Mouse (Mus musculus) neural tube, embryonic 10.5 days (tissue): Measurements from ENCODE around the gene Wfdc17.

Experiments
- DNase-seq: peaks from one replicate; pipeline ENCODE4 v3.0.0-alpha.2; 2017; ENCODE audit warnings: low spot score; ENCODE audit errors: extremely low spot score

Wfdc17 gene

DNA sequence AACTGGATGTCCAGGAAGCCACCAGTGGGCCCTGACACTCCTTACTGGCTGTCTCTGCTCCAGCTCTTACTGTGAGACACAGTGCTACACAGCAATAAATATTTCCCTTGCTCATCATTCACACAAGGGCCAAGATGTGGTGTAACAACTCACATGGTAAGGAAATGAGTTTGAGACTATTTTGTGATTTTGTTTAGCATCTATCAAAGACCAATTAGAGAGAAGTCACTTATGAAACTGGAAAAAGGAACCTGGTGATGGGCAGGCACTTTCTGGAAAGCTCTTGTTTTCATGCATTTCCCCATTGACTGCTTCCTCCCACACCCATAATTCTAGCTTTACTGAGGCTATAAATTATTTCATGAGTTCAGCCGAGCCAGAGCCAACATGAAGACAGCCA is at the start of gene Wfdc17:
TSS of gene Wfdc17 (plus strand) at position 287 of the 400 bp plus-strand sequence.
- DNase-seq: no peak

DNA sequence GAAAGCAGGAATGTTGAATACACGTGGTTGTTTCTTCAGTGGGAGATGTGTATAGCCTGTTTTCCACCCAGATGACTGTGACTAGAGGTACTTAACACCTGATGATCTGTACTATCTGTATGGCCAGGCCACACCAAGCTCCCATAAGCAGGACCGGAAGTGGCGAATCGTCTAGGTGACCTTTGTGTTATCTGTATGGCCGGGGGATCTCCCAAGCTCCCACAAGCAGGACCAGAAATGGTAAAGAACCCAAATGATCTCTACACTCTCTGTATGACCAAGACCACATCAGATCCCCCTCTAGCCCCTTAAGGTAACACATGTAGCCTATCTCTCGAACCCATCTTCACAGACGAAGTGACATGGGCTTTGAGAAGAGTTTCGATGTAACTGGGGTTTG is 49.2 kb upstream of the Wfdc17 start:
- no peak for DNase-seq

DNA sequence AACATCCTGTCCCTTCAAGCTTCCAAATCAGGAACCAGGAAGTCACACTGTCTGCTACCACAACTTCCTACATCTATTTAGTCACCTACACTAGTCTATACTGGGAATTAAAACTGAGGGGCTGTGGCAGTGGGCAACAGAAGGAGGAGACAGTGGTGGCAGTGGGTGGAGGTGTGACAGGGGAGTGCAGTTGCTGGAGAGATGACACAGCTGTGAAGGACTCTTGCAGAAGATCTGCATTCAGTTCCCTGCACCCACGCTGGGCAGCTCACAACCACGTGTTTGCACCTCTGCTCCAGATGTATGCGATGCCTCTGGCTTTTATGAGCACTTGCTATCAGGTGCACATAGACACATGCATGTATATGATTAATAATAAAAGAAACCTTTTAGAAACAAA is 46.3 kb upstream of the Wfdc17 start:
- DNase-seq: no peak

DNA sequence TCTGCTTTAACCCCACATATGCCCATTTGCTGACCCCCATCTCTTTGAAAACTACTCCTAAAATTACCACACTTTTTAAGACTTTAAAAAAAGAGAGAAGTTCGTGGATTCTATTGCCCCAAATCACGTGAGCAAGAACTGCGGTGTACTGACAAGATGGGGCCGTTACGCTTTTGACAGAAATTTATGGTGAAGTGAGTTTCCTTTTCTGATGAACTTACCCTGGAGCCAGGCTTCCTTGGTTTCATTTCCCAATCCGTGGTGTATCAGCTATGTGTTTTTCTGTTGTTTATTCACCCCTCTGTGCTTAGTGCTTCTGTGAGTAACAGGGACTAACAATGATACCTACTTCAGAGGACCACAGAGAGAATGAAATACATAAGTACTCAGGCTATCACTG is 45.0 kb upstream of the Wfdc17 start:
- no peak for DNase-seq

DNA sequence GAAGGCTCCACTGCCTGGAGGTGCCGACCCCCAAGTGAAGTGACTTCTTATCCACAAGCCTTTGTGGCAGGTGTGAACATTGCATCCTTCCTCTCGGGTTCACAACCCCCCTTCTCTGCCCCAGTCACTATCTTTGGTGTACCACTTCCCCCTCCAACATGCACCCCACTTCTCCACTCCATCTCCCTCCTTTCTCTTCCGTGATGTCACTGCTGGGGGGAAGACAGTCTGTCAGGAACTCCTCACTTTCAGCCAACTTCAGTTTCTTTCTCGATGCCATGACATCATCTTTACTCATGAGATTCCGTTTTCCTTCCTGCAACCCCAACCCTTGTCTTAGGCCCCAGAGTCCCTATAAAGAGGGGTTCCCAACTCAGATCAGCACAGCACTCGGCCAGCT is 41.6 kb upstream of the Wfdc17 start, which contains the start of gene Ccl4:
TSS of gene Ccl4 (plus strand) at position 381 of the 400 bp plus-strand sequence.
- DNase-seq: no peak

DNA sequence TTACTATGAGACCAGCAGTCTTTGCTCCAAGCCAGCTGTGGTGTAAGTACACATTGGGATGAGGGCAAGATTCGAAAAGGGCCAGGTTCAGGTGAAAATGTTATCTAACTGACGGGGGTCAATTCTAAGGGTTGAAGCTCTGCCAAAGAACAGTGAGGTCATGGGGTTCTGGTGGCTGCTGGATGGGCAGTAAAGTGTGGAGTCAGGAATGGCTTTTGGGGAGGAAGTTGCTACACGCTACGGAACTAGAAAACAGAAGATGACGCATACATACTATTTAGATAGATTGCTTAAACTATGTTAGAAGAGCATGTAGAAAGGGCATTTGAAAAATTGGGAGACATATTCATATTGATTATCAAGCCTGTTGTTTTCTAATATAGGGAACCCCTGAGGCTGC is 40.3 kb upstream of the Wfdc17 start:
- no peak for DNase-seq

DNA sequence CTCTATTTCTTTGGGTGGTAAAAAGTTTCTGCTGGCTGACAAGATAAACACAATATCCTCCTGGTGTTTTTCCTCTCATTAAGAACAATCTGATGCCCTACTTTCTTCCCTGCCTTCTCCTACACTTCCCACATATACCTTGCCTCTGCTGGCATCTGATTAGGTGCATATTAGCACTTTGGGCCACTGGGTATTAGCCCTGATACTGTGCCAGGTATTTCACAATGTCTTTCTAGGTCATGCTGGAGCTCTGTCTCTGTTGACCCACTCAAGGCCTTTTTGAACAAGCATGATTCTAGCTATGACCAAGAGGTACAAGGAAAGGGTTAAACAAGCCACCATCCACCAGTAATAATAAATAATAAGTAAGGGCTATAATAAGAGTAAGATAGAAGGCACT is 32.0 kb upstream of the Wfdc17 start:
- DNase-seq: no peak

DNA sequence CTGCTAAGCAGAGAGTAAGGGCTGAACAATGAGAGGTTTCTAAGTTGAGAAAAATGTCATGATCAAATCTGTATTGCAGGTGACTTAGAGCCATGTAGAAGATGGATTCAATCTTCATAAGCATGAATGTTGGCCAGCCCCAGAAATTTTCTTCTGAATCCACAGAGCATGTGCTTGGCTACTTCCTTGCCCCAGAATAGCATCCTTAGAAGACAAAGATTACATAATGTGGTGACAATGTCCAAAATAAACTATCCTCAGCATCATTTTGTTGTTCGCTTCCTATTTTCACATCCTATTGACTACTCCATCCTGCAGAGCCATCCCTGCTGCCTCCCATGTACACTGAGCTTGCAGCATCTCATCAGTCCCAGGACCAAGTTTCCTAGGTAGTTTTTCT is 28.1 kb upstream of the Wfdc17 start:
- no peak for DNase-seq

DNA sequence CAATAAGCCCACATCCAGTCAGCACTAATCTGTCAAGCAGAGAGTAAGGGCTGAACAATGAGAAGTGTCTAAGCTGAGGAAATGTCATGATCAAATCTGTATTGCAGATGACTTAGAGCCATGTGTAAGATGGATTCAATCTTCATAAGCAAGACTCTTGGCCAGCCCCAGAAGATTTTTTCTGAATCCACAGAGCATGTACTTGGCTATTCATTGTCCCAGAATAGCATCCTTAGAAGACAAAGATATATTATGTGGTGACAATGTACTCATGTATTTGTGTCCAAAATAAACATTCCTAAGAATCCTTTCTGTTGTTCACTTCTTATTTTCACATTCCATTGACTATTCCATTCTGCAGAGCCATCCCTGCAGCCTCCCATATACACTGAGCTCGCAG is 13.9 kb upstream of the Wfdc17 start:
- DNase-seq: no peak

DNA sequence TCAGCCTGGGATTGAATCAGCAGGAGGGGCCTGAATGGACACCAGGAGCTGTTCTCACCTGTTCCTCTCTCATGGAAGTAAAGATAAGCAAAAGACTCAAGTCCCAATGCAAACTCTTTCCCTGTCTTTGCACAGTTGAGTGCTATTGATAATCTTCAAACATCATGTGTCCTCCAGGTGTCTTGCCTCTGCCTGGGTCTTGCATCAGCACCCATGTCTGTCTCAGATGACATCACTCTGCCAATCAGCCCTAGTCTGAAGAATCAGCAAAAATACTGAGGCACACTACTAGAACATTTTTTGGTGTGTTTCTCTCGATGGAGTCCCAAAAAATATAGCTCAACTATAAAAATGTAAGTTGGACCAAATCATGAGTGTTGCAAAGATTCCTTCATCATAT is 11.8 kb upstream of the Wfdc17 start:
- DNase-seq: no peak

DNA sequence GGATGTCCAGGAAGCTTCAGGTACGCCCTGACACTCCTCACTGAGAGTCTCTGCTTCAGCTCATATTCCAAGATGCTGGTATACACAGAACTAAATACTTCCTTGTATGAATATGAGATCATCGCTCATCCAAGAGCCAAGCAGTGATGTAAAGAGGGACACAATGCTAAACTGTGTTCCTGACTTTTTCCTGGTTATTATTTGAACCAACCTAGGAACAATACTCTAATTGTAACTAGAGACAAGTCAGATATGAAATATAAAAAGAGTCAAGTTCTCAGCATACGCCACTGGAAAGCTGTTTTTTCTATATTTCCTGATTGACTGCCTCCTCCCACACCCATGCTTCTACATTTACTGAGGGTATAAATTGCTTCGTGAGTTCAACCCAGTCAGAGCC is 4.9 kb downstream of the Wfdc17 start, which contains the start of gene Wfdc18:
TSS of gene Wfdc18 (plus strand) at position 301 of the 400 bp plus-strand sequence.
- DNase-seq: no peak

DNA sequence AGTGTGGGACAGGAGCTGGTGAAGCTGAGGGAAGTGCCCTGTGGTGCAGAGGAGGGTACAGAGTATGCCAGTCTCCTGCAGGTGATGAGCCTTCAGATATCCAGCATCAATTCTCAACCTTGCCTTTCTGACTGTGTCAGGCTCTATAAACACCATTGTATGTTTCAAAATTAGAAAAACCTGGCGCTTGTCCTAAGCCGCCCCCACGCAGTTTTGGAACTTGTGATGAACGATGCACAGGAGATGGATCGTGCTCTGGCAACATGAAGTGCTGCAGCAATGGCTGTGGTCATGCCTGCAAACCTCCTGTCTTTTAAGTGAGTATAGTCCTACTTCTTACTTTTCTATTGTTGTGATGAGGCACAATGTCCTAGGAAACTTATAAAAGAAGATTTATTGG is 5.9 kb downstream of the Wfdc17 start:
- no peak for DNase-seq

DNA sequence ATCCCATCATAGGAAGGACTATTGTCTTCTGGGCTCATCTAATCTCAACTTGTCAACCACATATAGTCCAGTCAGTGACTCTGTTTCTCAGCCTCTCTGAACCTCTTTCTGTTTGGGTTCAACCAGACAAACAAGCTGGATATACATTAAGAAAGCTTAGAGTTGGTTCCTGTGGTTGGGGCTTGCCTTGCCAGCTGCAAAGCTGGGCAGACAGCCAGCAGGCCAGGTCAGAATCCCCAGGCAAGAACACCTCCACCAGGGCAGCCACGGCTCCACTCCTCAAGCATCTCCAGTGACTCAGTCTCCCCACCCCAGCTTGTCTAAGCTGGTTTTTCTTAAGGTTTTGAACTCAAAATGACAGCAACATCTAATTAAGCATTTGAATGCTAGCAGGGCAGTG is 8.9 kb downstream of the Wfdc17 start:
- DNase-seq: no peak

DNA sequence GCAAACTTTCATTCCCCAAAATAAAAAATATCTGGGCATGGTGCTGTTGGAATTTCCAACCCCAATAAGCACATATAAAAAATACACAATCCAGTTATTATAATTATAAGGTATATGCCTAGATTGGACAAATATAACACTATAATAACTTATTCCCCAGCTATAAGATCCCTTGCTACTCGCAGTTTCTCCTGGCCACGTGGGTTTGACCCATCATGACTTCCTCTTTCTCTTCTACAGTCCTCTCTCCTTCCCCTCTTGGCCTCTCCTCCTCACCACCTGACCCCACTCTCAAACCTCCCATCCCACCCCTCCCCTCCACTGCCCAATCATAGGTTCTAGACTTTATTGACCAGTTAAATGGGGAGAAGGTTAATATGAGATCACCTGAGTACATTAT is 10.1 kb downstream of the Wfdc17 start:
- no peak for DNase-seq

DNA sequence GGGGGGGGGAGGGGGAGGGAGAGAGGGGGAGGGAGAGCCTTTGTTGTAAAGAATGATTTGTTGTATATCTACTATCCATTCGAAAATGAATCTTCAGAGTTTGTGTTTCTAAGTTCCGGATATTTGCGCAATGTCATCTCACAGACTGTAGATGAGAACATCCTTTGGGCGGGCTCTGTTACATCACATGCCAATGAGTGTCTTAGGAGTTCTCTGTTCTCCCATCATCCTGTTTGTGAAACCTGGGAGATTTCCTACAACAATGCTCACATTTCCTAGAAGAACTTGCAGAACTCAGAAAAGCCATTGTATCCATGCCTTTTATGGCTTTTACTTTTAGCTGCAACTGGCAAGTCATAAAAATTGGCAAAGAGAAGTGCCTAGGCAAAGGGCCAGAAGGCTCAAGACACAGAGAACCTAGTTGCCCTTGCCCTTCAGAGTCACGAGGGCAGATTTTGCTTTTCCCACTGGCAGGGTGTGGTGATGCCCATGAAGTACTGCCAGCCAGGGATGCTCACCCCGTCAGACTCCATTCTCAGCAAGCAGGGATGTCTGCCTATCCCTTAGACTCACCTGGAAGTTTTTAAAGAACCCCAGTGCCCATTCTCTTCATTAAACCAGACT is 13.4 kb downstream of the Wfdc17 start:
- no peak for DNase-seq

DNA sequence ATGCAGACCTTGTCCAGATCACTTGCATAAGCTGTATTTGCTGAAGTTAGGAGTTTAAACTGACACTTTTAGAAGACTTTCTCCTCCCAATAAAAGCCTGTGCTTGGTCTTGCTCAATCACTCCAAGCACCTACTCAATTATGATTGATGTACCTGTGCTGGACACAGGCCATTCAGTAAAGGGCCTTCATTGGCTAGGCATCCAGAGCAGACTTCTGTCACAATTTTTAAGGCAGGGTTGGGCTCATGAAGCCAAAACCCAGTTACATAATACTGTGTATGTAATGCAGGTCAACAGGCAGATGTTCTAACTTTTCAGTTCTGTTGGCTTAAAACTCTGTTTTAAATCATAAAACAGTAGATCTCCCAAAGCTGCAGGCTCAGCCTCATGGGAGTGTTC is 17.0 kb downstream of the Wfdc17 start:
- DNase-seq: no peak

DNA sequence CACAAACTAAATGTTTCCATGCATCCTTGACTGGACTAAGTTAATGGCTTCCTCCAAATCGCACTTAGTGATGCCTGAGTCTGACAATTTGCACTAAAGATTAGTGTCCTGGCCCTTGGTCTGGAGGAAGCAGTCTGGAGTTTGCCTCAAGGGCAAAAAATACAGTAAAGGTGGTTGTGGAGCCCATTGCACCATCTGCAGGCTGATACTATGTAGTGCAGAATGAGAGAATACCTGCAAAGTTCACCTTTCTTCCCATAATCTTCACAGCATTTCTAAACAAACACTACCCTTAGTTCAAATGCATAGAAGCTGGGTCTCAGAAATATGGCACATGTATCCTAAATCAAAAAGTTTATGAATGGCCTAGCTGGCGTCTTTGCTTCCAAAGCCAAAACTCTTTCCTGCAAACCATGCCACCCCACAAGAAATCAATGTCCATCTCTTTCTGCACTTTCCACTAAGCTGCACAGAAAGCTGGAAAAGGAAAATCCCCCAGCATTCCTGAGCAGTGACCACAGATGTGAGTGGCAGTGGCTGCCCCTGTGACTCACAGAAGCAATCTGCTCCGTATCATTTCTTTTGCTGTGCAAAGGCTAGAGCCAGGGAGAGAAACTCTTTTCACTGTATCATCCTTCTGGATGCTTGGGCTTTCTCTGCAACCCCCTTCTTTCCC is 25.1 kb downstream of the Wfdc17 start:
- DNase-seq: no peak

DNA sequence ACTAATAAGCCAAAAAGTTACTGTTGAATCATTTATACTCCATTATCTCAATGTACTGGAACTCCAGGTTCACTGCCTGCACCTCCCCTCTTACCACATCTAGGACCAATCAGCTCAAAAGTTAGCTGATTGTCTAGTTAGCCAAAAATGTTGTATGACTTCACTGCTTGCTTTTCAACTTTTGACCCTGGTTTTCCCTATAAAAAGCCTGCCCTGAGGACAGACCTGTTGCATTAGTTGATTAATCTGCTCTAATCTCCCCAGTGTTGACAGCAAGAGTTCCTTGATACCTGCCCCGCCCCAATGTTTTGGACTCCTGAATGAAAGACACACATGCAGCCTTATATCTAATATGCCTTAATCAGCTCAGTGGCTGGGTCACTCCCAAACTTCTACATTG is 27.3 kb downstream of the Wfdc17 start:
- no peak for DNase-seq

DNA sequence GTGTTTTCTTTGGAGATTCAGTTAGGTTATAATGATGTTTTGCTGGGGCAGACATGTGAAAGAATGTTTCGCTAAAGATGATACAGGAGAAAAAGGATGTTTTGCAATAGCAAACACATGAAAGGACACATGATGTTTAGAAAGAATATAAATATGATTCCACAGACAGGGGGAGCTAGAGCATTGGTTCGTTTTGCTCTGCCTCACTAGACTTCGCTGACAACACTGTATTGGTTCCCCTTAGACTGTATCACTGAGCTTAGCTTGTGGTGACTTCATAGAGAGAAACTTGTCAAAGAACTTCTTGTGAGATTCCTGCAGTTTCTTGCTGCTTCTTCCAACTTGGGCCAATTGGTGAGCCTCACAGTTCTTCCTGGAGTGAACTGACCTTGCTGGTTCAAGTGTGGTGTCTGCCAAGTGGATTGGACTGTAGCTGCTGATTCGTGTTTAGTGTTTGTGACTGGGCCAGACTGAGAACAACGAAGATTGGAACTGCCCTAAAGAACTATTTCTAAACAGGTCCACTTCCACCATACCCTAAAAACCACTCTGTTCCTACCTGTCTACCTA is 29.4 kb downstream of the Wfdc17 start:
- no peak for DNase-seq

DNA sequence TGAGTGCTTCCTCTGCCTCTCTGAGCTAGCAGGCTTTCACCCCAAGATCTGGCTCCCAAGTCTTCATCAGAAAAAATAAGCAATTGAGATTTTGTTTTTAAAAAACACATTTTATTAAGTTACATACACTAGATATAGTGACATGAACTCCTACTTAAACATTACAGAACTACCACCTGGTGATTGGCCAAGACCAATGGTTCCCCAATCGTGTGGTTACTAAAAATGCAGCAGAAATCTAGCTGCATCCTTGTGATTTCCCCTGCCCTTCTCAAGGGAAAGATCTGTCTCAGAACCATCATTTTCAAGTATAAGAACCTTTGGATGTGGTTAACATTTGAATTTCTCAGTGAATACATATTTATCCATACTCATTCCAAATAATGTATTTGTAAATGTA is 30.4 kb downstream of the Wfdc17 start:
- no peak for DNase-seq

DNA sequence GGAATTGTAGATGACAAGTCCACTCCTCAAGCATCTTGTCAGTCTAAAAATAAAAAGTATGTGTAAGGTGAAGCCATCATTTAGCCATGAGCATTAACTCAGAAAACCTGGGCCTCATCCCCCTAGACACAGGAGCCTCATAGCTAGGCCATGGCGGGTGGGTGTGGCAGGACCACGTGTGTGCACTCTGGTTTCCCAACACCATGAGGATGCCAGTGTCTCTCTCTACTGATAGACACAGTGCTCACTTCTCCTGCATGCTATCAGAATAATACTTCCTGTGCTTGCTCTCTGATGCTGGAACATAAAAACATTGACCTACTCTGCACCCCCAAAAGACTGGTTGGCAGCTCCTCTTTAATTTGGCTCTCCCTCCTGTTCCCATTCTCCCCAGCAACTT is 32.1 kb downstream of the Wfdc17 start:
- no peak for DNase-seq

DNA sequence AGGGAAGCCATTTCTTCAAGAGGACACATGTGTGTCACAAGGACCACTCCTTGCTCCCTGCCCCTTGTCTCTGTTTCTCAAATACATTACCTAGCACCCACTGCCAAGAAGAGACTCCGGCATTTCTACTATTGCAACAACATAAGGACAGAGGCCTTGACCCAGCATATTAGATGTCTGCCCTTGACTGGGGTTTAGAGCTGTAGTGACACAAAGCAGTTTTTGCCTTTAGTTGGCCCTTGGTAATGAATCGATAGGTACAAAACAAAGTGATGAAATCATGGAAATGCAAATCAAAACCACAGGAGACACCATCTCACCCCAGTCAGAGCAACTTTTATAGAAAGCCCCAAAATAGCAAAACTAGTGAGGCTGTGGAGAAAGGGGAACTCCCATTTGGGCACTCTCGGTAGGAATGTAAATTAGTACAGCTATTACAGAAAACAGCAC is 33.3 kb downstream of the Wfdc17 start:
- DNase-seq: no peak

DNA sequence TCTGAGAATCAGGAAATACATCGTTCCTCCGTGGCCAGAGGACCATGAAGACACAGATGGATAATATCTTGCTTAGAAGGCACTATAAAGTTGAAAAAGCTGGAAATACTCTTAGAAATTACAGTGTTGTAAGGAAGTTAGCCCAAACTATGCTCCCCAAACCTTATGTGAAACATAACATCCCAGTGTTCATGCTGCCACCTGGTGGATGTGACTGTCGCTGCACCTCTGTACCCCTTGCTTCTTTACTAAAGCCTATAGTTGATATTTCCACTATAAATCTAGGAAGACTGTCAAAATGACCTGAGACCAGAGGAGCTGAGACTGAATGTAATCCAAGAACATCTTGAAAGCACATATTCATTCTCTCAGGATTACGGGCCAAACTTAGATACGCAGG is 35.5 kb downstream of the Wfdc17 start:
- peak; percentile 53 for DNase-seq
